Mouse (Mus musculus) CH12.LX (cell line): Measurements from ENCODE around the gene Slc2a3. TPM values are rescaled to one million over a fixed set of nuclear protein-coding genes. Genes with fewer than 3 reads are reported as not detected.
A peak's percentile ranks its signal among the peaks of the same experiment; 100 is the strongest.

Experiments used
- DNase-seq: peaks from one replicate; pipeline ENCODE4 v3.0.0-alpha.2; 2013; ENCODE audit errors: extremely low read depth
- H3K27ac ChIP-seq: 2 replicates; pipeline ENCODE4 v1.5.1; 2012; ENCODE audit warnings: low read depth, mild to moderate bottlenecking, control low read depth, moderate library complexity; ENCODE audit not compliant: insufficient read depth
- H3K27me3 ChIP-seq: replicated peaks from 2 replicates; pipeline ENCODE3; 2012; ENCODE audit warnings: inconsistent platforms
- H3K36me3 ChIP-seq, 2 experiments: replicated peaks in 1 of 2; 2 replicates each; pipeline versions ENCODE3 to v1.6.1; 2012; ENCODE audit warnings: inconsistent platforms in 1 of 2, low read length in 1 of 2, mild to moderate bottlenecking in 1 of 2, mixed read lengths in 1 of 2, moderate library complexity in 1 of 2; ENCODE audit not compliant: control insufficient read depth in 1 of 2, insufficient read depth in 1 of 2
- H3K4me1 ChIP-seq, 2 experiments: 2 replicates each; pipeline ENCODE4 v1.6.1; 2012; ENCODE audit warnings: inconsistent platforms in 1 of 2, moderate library complexity in 1 of 2; ENCODE audit not compliant: insufficient read depth in 2 of 2, control insufficient read depth in 1 of 2
- H3K4me2 ChIP-seq: 2 replicates; pipeline ENCODE4 v1.6.1; 2012; ENCODE audit warnings: low read depth, mild to moderate bottlenecking, control low read depth; ENCODE audit not compliant: poor library complexity, insufficient read depth, severe bottlenecking
- H3K4me3 ChIP-seq, 3 experiments: fragments of 150-350 bp in 1 of 3; sonication (generic) in 1 of 3; replicated peaks in 1 of 3; 2 replicates each; pipeline versions ENCODE3 to v1.5.1; 2011 to 2012; ENCODE audit warnings: low read depth in 2 of 3, low read length in 2 of 3, mild to moderate bottlenecking in 2 of 3, moderate library complexity in 2 of 3, control low read depth in 1 of 3, improper control_type of control experiment in 1 of 3, inconsistent platforms in 1 of 3, mixed read lengths in 1 of 3; ENCODE audit not compliant: poor library complexity in 1 of 3
- H3K79me2 ChIP-seq: replicated peaks from 2 replicates; pipeline ENCODE4 v1.6.1; 2012; ENCODE audit warnings: mild to moderate bottlenecking, moderate library complexity; ENCODE audit not compliant: control insufficient read depth, poor library complexity, insufficient read depth, severe bottlenecking; ENCODE audit errors: extremely low read depth
- H3K9ac ChIP-seq: 2 replicates; pipeline ENCODE4 v1.6.1; 2012; ENCODE audit warnings: low read depth, mild to moderate bottlenecking, control low read depth, moderate library complexity; ENCODE audit not compliant: insufficient read depth
- H3K9me3 ChIP-seq: replicated peaks from 2 replicates; pipeline ENCODE3; 2012; ENCODE audit warnings: low read length, inconsistent platforms, mixed read lengths
- BHLHE40 ChIP-seq: IDR thresholded peaks from 2 replicates; pipeline ENCODE4 v1.6.1; 2011; ENCODE audit warnings: mild to moderate bottlenecking, low read depth, low read length, improper control_type of control experiment
- CHD1 ChIP-seq: IDR thresholded peaks from 2 replicates; pipeline ENCODE4 v1.6.1; 2012; ENCODE audit warnings: low read depth, low read length, improper control_type of control experiment, inconsistent platforms
- CHD2 ChIP-seq: IDR thresholded peaks from 2 replicates; pipeline ENCODE4 v1.6.1; 2011; ENCODE audit warnings: low read length, improper control_type of control experiment
- CTCF ChIP-seq, 2 experiments: IDR thresholded peaks in 1 of 2; conservative IDR thresholded peaks in 1 of 2; 2 replicates each; pipeline ENCODE4 v1.5.1; 2011 to 2012; ENCODE audit warnings: low read depth in 2 of 2, low read length in 2 of 2, improper control_type of control experiment in 1 of 2, inconsistent platforms in 1 of 2, mild to moderate bottlenecking in 1 of 2, moderate library complexity in 1 of 2
- E2F4 ChIP-seq: IDR thresholded peaks from 2 replicates; pipeline ENCODE4 v1.6.1; 2011; ENCODE audit warnings: low read depth, low read length, improper control_type of control experiment; ENCODE audit not compliant: insufficient replicate concordance
- ELF1 ChIP-seq: IDR thresholded peaks from 2 replicates; pipeline ENCODE4 v1.6.1; 2014; ENCODE audit warnings: low read depth, mild to moderate bottlenecking, inconsistent platforms, low read length, improper control_type of control experiment
- EP300 ChIP-seq: IDR thresholded peaks from 2 replicates; pipeline ENCODE4 v1.6.1; 2011; ENCODE audit warnings: low read length, improper control_type of control experiment
- ETS1 ChIP-seq: conservative IDR thresholded peaks from 2 replicates; pipeline ENCODE4 v1.6.1; 2012; ENCODE audit warnings: low read depth, mild to moderate bottlenecking, inconsistent platforms, low read length, improper control_type of control experiment, moderate library complexity
- GABPA ChIP-seq: IDR thresholded peaks from 2 replicates; pipeline ENCODE4 v1.6.1; 2012; ENCODE audit warnings: low read depth, low read length, improper control_type of control experiment, inconsistent platforms; ENCODE audit not compliant: insufficient replicate concordance
- HCFC1 ChIP-seq: IDR thresholded peaks from 2 replicates; pipeline ENCODE4 v1.6.1; 2012; ENCODE audit warnings: low read depth, mild to moderate bottlenecking, inconsistent platforms, low read length, improper control_type of control experiment
- IRF4 ChIP-seq: IDR thresholded peaks from 2 replicates; pipeline ENCODE4 v1.6.1; 2014; ENCODE audit warnings: low read depth, mild to moderate bottlenecking, inconsistent platforms, low read length, improper control_type of control experiment
- JUN ChIP-seq: IDR thresholded peaks from 2 replicates; pipeline ENCODE4 v1.6.1; 2011; ENCODE audit warnings: low read depth, mild to moderate bottlenecking, low read length, improper control_type of control experiment, moderate library complexity; ENCODE audit not compliant: insufficient read depth
- JUND ChIP-seq: conservative IDR thresholded peaks from 2 replicates; pipeline ENCODE4 v1.6.1; 2011; ENCODE audit warnings: low read depth, low read length, improper control_type of control experiment
- KAT2A ChIP-seq: IDR thresholded peaks from 2 replicates; pipeline ENCODE4 v1.6.1; 2012; ENCODE audit warnings: low read length, improper control_type of control experiment, inconsistent platforms; ENCODE audit not compliant: insufficient replicate concordance
- MAFK ChIP-seq: IDR thresholded peaks from 2 replicates; pipeline ENCODE4 v1.6.1; 2011; ENCODE audit warnings: low read length, improper control_type of control experiment; ENCODE audit not compliant: insufficient replicate concordance
- MAX ChIP-seq: IDR thresholded peaks from 2 replicates; pipeline ENCODE4 v1.6.1; 2011; ENCODE audit warnings: low read length, improper control_type of control experiment
- MAZ ChIP-seq: IDR thresholded peaks from 2 replicates; pipeline ENCODE4 v1.6.1; 2012; ENCODE audit warnings: low read depth, mild to moderate bottlenecking, inconsistent platforms, low read length, improper control_type of control experiment, moderate library complexity
- MEF2A ChIP-seq: IDR thresholded peaks from 2 replicates; pipeline ENCODE4 v1.6.1; 2014; ENCODE audit warnings: low read depth, mild to moderate bottlenecking, inconsistent platforms, low read length, improper control_type of control experiment, borderline replicate concordance
- MXI1 ChIP-seq: IDR thresholded peaks from 2 replicates; pipeline ENCODE4 v1.6.1; 2011; ENCODE audit warnings: mild to moderate bottlenecking, low read depth, low read length, improper control_type of control experiment
- MYC ChIP-seq: IDR thresholded peaks from 2 replicates; pipeline ENCODE4 v1.6.1; 2011; ENCODE audit warnings: low read depth, mild to moderate bottlenecking, improper control_type of control experiment, low read length
- NELFE ChIP-seq: IDR thresholded peaks from 2 replicates; pipeline ENCODE4 v1.6.1; 2011; ENCODE audit warnings: low read depth, low read length, improper control_type of control experiment
- NRF1 ChIP-seq: IDR thresholded peaks from 2 replicates; pipeline ENCODE4 v1.6.1; 2014; ENCODE audit warnings: low read depth, mild to moderate bottlenecking, inconsistent platforms, low read length, improper control_type of control experiment, moderate library complexity
- PAX5 ChIP-seq: IDR thresholded peaks from 2 replicates; pipeline ENCODE4 v1.6.1; 2012; ENCODE audit warnings: low read length, inconsistent platforms, mixed read lengths
- POLR2A ChIP-seq: IDR thresholded peaks from 2 replicates; pipeline ENCODE4 v1.6.1; 2011; ENCODE audit warnings: low read depth, mild to moderate bottlenecking, improper control_type of control experiment, low read length
- POLR2AphosphoS2 ChIP-seq: IDR thresholded peaks from 2 replicates; pipeline ENCODE4 v1.6.1; 2011; ENCODE audit warnings: low read depth, low read length, improper control_type of control experiment
- RAD21 ChIP-seq: IDR thresholded peaks from 2 replicates; pipeline ENCODE4 v1.6.1; 2011; ENCODE audit warnings: low read depth, mild to moderate bottlenecking, low read length, improper control_type of control experiment, moderate library complexity
- RCOR1 ChIP-seq: conservative IDR thresholded peaks from 2 replicates; pipeline ENCODE4 v1.6.1; 2012; ENCODE audit warnings: low read depth, mild to moderate bottlenecking, inconsistent platforms, low read length, improper control_type of control experiment
- SIN3A ChIP-seq: IDR thresholded peaks from 2 replicates; pipeline ENCODE4 v1.6.1; 2012; ENCODE audit warnings: low read length, improper control_type of control experiment, inconsistent platforms
- SMC3 ChIP-seq: IDR thresholded peaks from 2 replicates; pipeline ENCODE4 v1.6.1; 2011; ENCODE audit warnings: low read depth, low read length, improper control_type of control experiment
- TBP ChIP-seq: conservative IDR thresholded peaks from 2 replicates; pipeline ENCODE4 v1.6.1; 2011; ENCODE audit warnings: low read depth, low read length, improper control_type of control experiment
- TCF12 ChIP-seq: IDR thresholded peaks from 2 replicates; pipeline ENCODE4 v1.6.1; 2014; ENCODE audit warnings: low read depth, mild to moderate bottlenecking, inconsistent platforms, low read length, improper control_type of control experiment
- UBTF ChIP-seq: IDR thresholded peaks from 2 replicates; pipeline ENCODE4 v1.6.1; 2012; ENCODE audit warnings: low read depth, mild to moderate bottlenecking, inconsistent platforms, low read length, improper control_type of control experiment, moderate library complexity
- USF1 ChIP-seq: IDR thresholded peaks from 2 replicates; pipeline ENCODE4 v1.6.1; 2014; ENCODE audit warnings: low read depth, mild to moderate bottlenecking, inconsistent platforms, low read length, improper control_type of control experiment
- USF2 ChIP-seq: conservative IDR thresholded peaks from 2 replicates; pipeline ENCODE4 v1.6.1; 2011; ENCODE audit warnings: low read depth, low read length, improper control_type of control experiment
- ZC3H11A ChIP-seq: IDR thresholded peaks from 2 replicates; pipeline ENCODE4 v1.6.1; 2012; ENCODE audit warnings: low read depth, mild to moderate bottlenecking, inconsistent platforms, low read length, improper control_type of control experiment
- ZKSCAN1 ChIP-seq: IDR thresholded peaks from 2 replicates; pipeline ENCODE4 v1.6.1; 2012; ENCODE audit warnings: low read depth, inconsistent platforms, low read length, improper control_type of control experiment, borderline replicate concordance
- ZMIZ1 ChIP-seq: IDR thresholded peaks from 2 replicates; pipeline ENCODE4 v1.6.1; 2012; ENCODE audit warnings: low read depth, mild to moderate bottlenecking, inconsistent platforms, low read length, improper control_type of control experiment
- ZNF384 ChIP-seq: IDR thresholded peaks from 2 replicates; pipeline ENCODE4 v1.6.1; 2012; ENCODE audit warnings: low read depth, low read length, improper control_type of control experiment, inconsistent platforms
- dilution Hi-C: fragments of 300-500 bp; cut with MboI; formaldehyde crosslinking; loops from 2 replicates; pipeline ENCODE4 v1.14.3; 2020; ENCODE audit warnings: low sequenced_read_pairs; ENCODE audit not compliant: extremely low pct_unique_long_range_greater_than_20kb, extremely low pct_ligation_motif_present
- in situ Hi-C: fragments of 300-500 bp; cut with MboI; formaldehyde crosslinking; loops from 3 replicates; pipeline ENCODE4 v1.14.3; 2019; ENCODE audit warnings: low sequenced_read_pairs, low pct_ligation_motif_present, low pct_unique_long_range_greater_than_20kb, mixed read lengths
- polyA plus RNA-seq: library from polyadenylated mRNA; unstranded; fragments of >175 nt; gene quantifications from 2 replicates; pipeline ENCODE4 v1.2.1, GENCODE M21; 2012; ENCODE audit warnings: low read depth; ENCODE audit not compliant: insufficient read length
- total RNA-seq, 2 experiments: library from RNA; depleted of rRNA; stranded (reverse); fragments of 300-350 nt in 1 of 2; fragments of >200 nt in 1 of 2; gene quantifications; 2 replicates each; pipeline ENCODE4 v1.2.3; 2012 to 2014

Gene Slc2a3
- total and polyA plus RNA-seq, 3 experiments = 28.8 to 38.3 (median 29.7) TPM

GRCm38 (mm10) chr6:122810615-122811279 lies 9.3 kb upstream of the Slc2a3 start:
- TF ChIP-seq RAD21 = no peak
- no peak for TF ChIP-seq JUN
- TF ChIP-seq NRF1 = 0 out of 2 replicates have a peak, but pooled peaks have one; percentile 23
- no peak for TF ChIP-seq ZC3H11A
- TF ChIP-seq MYC = peak; percentile 75; the same call in 1 of the 2 replicates
- peak; percentile 95 for TF ChIP-seq ZMIZ1
- no peak; the same call in none of the 2 replicates for TF ChIP-seq MXI1
- no peak for TF ChIP-seq ZKSCAN1
- peak; percentile 81 for TF ChIP-seq NELFE
- TF ChIP-seq EP300 = no peak
- TF ChIP-seq USF1 = no peak
- TF ChIP-seq POLR2A = peak; percentile 71
- TF ChIP-seq TBP = peak; percentile 93
- peak; percentile 64; the same call in 1 of the 2 replicates for TF ChIP-seq MEF2A
- TF ChIP-seq PAX5 = no peak
- TF ChIP-seq CHD2 = peak; percentile 84
- TF ChIP-seq BHLHE40 = peak; percentile 0; the same call in 1 of the 2 replicates
- peak; percentile 18; the same call in 1 of the 2 replicates for TF ChIP-seq GABPA
- no peak for TF ChIP-seq JUND
- peak; percentile 7 for TF ChIP-seq TCF12
- no peak for TF ChIP-seq USF2
- TF ChIP-seq ELF1 = peak; percentile 94
- peak; percentile 80 for TF ChIP-seq SIN3A
- peak; percentile 90 for TF ChIP-seq HCFC1
- no peak for TF ChIP-seq SMC3
- TF ChIP-seq UBTF = no peak
- peak; percentile 61; the same call in 1 of the 2 replicates for TF ChIP-seq E2F4
- TF ChIP-seq ZNF384 = no peak
- TF ChIP-seq KAT2A = peak; percentile 79; the same call in 1 of the 2 replicates
- no peak for TF ChIP-seq CHD1
- no peak for TF ChIP-seq CTCF (conservative IDR thresholded peaks at IDR 0.05 in 1 of 2, IDR thresholded peaks at IDR 0.05 in 1 of 2; ENCODE audit: low read depth in 2 of 2, low read length in 2 of 2)
- 0 out of 2 replicates have a peak, but pooled peaks have one; percentile 32 for TF ChIP-seq RCOR1
- TF ChIP-seq MAZ = peak; percentile 95
- TF ChIP-seq POLR2AphosphoS2 = peak; percentile 17; the same call in 1 of the 2 replicates
- peak; percentile 57 for TF ChIP-seq IRF4
- TF ChIP-seq MAX = no peak; the same call in 1 of the 2 replicates
- TF ChIP-seq MAFK = no peak
- 0 out of 2 replicates have a peak, but pooled peaks have one; percentile 8 for TF ChIP-seq ETS1
- Histone ChIP-seq H3K4me1 (peaks cover 2 to 27% of the 10 kb centered on the region in 2 experiments; a peak in 2 of 4 replicates), H3K36me3 (peaks cover 0 to 10% of the 10 kb centered on the region in 2 experiments), H3K9me3 (no peaks in the 10 kb centered on the region), H3K4me3 (peak overlapping the region; percentile 69 to 89 (median 79)), H3K4me2 (peak overlapping the region; percentile 79), H3K79me2 (no peaks in the 10 kb centered on the region), H3K27me3 (no peaks in the 10 kb centered on the region), H3K9ac (peak overlapping the region; percentile 96), H3K27ac (peak overlapping the region; percentile 99)
- peak; percentile 98 for DNase-seq
- in situ Hi-C loops = no loop called here
- dilution Hi-C loops = no loop called here
